Mouse (Mus musculus): ENCODE measurements at regions not wholly inside any gene's neighbourhood (a gene's known extent, or its start where the extent isn't known, plus 50 kb on each side); places are given as distances from the start of the nearest gene placed in this dataset.

DNA sequence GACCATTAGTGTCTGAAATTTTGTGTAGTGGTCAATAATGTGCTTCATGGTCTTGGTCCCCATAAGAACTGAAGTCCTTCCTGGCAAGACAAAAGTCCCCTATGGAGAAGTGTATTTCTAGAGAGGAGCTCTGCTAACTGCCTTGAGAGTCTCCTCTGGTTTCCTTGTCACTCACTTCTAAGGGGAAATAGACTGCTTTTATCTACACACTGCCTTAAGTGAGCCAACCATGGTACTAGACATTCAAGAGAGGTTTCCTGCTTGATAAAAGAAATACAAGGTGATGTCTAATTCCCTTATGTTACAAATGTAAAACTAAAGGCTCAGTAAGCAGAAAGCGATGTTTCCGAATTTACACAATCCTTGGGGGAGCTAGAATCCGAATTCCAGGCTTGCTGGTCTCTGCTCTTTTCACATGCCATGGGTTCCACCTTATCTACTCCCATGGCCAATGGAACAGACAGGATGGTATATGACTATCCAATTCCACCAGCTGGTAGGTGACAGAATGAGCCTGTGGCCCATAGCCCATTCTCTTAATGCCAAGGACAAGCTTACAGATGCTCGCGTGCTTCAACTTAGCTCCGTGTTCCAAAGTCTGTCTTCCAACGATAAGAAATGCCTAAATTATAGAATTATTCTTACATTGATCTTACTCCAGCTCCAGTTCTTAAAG, 305.3 kb downstream of the Fam49a start:
- no peak for DNase-seq (ENCODE audit: low spot score)

DNA sequence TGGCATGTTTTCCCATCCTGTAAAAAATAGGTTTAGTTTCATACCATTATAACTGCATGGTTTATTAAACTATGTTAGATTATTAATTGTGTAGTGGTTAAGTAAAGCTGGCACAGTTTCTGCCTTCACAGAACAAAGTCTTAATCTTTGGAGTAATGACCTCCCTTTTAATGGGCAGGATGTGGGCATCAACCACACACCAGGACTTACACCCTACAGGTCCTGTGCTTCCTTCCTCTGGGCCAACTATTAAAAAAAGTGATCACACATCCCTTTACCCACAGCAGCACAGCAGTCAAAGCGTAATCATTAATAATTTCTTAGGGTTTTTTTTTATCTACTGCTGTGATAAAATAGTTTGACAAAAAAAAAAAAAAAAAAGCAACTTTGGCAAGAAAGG, 300.3 kb downstream of the Fam49a start:
- DNase-seq (ENCODE audit: low spot score): no peak

- no peak for DNase-seq (ENCODE audit: low spot score)
Observed at GRCm38 (mm10) chr12:12551818-12552217, 289.9 kb downstream of the Fam49a start.

GRCm38 (mm10) chr12:12549649-12550048, 287.7 kb downstream of the Fam49a start:
- DNase-seq (ENCODE audit: low spot score): no peak

DNA sequence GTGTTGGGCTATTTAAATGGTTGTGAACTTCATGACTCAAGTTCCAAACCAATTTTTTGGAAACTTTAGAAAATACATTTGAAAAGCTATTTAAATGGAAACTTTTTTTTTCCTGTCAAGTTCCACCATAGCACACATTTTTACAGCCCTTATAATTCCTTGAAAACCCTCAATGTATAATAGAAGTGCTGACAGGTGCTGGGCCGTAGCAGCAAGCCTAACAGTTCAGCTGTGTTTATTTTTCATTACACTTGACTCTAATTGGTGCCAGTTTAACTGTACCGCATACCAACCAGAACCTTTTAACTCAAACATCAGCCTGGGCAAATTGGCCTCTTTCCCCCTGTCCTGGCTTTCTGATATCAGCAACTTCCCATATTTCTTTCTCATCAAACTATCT, 286.7 kb downstream of the Fam49a start:
- DNase-seq (ENCODE audit: low spot score): no peak

- no peak for DNase-seq (ENCODE audit: low spot score)
Observed at GRCm38 (mm10) chr12:12547477-12547876, 285.5 kb downstream of the Fam49a start.

- DNase-seq (ENCODE audit: low spot score): no peak
Observed at GRCm38 (mm10) chr12:12546372-12547031, 284.6 kb downstream of the Fam49a start.

DNA sequence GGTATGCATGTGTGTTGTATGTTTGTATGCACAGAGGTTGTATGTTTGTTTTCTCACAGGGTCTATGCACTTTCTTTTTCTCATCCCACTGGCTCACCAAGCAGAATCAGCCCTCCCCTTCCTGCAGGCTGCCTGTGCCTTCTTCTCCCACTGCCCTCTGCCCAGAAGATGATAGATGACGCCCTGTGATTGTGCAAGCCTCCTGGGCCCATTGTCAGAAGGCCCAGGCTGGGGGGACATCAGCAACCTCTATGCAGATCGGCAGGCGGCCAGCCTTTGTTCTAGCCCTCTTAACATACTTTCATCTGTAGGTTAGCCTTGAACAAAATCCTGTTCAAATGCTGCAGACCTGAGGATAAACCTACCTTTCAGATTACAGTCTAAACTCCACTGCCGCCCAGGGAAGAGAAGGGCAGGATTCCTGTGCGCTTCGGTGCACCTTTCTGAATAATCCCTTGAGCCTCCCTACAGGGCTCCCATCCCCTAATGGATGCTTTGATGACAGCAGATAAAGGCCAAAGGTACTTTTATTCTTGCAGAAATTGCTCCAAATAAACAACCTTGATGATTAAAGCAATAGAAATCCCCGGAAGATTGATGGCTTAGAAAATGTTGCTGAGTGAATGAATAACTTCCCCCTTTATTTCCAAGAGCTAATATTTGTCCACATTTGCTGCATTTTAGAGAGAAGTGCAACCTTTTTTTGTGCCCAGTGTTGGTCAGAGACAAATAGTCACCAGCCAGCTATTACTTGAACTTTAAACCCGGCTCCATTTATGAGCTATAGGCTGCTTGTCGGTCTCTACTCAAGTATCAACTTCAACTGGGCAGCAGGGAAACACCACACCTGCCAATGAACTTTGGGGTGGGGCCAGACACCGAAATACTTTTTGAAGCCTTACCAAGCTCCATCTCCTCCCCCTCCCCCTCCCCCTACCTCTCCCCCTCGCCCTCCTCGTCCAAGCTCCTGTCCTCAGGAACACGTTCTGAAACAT, 279.4 kb downstream of the Fam49a start:
- DNase-seq (ENCODE audit: low spot score): no peak

GRCm38 (mm10) chr12:12539291-12539690, 277.4 kb downstream of the Fam49a start:
- no peak for DNase-seq (ENCODE audit: low spot score)

GRCm38 (mm10) chr12:12534779-12535178, 272.8 kb downstream of the Fam49a start:
- no peak for DNase-seq (ENCODE audit: low spot score)

- DNase-seq (ENCODE audit: low spot score): no peak
Observed at GRCm38 (mm10) chr12:12530796-12531195, 268.9 kb downstream of the Fam49a start.

- DNase-seq (ENCODE audit: low spot score): no peak
Observed at GRCm38 (mm10) chr12:12529541-12529940, 267.6 kb downstream of the Fam49a start.

- DNase-seq (ENCODE audit: low spot score): no peak
Observed at GRCm38 (mm10) chr12:12528478-12528981, 266.6 kb downstream of the Fam49a start.

GRCm38 (mm10) chr12:12527766-12528477, 266.0 kb downstream of the Fam49a start:
- no peak for DNase-seq (ENCODE audit: low spot score)

DNA sequence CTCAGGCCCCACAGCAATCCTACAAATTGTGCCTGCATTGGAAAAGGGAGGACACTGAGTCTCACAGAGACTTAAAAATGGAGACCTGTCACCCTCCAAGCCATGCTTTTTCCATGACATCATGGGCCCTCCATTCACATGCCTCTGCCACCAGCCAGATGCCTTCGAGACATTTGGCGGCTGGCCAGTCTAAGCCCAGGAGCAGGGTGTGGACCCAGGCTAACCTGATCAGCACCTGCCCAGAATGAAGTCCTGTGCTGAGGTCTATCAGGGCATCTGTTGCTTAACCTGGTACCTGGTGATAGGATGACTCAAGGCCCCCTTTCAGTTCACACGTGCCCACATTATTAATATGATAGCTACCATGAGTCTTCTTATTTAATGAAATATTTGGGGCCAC, 265.4 kb downstream of the Fam49a start:
- DNase-seq (ENCODE audit: low spot score): no peak

DNA sequence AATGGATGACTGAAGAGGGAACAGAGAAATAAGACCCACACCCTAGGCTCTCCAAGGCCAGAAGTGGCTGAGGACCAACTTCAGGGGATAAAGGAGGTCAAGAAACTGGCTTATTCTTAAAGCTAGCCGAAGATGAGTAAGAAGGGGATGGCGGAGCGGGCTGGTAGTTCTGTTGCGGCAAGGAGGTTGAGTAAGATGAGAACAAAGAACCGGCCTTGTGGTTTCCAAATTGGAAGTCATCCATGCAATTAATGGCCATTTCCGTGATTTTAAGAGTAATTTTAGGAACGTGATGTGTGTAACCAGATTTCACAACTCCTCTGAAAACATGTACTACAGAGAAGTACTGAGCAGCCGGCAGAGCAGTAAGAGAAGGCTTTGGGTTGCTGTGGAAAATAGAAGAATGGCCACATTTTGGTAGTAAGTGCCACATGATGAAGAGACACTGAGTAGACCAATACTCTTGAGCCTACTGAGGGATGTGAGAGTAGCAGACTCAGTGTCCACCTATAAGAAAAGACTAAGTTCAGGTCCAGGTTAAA, 258.4 kb downstream of the Fam49a start:
- no peak for DNase-seq (ENCODE audit: low spot score)

DNA sequence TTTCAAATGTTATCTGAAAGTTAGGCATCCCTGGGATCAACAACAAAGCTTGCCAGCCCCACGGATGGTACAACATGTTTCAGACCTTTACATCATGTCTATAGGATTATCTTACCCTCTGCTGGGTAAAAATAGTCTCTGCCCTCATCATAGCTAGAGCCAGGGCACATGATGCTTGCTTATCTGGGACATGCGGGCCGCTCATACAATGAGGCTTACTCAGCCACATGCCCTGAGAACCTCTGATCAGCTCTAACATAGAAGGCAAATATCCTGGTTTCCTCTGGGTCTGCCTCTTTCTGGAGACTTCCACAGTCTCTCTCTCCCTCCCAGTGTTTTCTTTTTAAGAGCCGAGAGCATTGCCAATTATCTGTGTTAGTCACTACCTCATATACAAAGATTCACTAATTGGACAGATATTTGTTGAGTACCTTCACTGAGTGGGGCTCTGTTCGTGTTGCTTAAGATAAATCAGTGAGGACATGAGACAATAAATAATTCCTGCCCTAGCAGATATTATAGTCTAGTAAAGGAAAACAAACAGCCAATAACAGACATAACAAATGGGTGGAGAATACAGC, 256.6 kb downstream of the Fam49a start:
- no peak for DNase-seq (ENCODE audit: low spot score)

GRCm38 (mm10) chr12:12517020-12517419, 255.1 kb downstream of the Fam49a start:
- no peak for DNase-seq (ENCODE audit: low spot score)

DNA sequence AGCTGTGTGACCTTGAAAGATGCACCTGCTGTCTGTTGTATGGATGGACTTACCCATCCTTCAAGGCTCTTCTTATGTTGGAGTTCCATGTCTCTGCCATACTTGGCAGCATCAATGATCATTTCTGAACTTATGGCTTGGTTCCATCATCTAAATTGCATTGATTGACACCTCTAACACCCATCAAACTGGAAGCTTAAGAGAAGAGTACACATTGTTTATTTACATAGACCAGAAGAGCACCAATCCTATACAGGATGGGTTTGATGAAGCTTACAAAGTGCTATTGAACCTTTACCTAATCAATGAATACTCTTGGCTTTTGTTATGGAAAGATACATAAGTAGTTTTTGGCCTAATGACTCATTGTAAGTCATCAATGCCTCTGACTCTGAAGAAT, 248.8 kb downstream of the Fam49a start:
- no peak for DNase-seq (ENCODE audit: low spot score)

- DNase-seq (ENCODE audit: low spot score): no peak
Observed at GRCm38 (mm10) chr12:12509164-12509937, 247.4 kb downstream of the Fam49a start.

Measured in urinary bladder, postnatal 10 days (tissue).